Mouse (Mus musculus) intestine, postnatal 0 days (tissue): ENCODE measurements around the gene Mllt10. TPM values are rescaled to one million over a fixed set of nuclear protein-coding genes. Genes with fewer than 3 reads are reported as not detected.

Source experiments
- ATAC-seq: fragments of 200-750 bp; cut with Nextera tagmentation; 2 replicates; pipeline ENCODE4 v1.8.0; 2017; ENCODE audit warnings: mild to moderate bottlenecking, moderate TSS enrichment, moderate library complexity
- H3K27ac ChIP-seq: fragments of 300-500 bp; sonication (generic); 2 replicates; pipeline ENCODE4 v1.5.1; 2014; ENCODE audit warnings: mild to moderate bottlenecking, low read depth, low read length, moderate library complexity
- H3K27me3 ChIP-seq: fragments of 300-500 bp; sonication (generic); replicated peaks from 2 replicates; pipeline ENCODE4 v1.6.1; 2014; ENCODE audit warnings: low read length, mixed read lengths; ENCODE audit not compliant: control insufficient read depth, insufficient read depth
- H3K36me3 ChIP-seq: fragments of 300-500 bp; sonication (generic); 2 replicates; pipeline ENCODE4 v1.6.1; 2014; ENCODE audit warnings: mild to moderate bottlenecking, moderate library complexity; ENCODE audit not compliant: control insufficient read depth, insufficient read depth
- H3K4me1 ChIP-seq: fragments of 300-500 bp; sonication (generic); replicated peaks from 2 replicates; pipeline ENCODE4 v1.6.1; 2014; ENCODE audit warnings: antibody characterized with exemption, low read length, mixed read lengths; ENCODE audit not compliant: control insufficient read depth, insufficient read depth
- H3K4me2 ChIP-seq: fragments of 300-500 bp; sonication (generic); replicated peaks from 2 replicates; pipeline ENCODE4 v1.6.1; 2014; ENCODE audit warnings: low read depth, mild to moderate bottlenecking, moderate library complexity
- H3K4me3 ChIP-seq: fragments of 300-500 bp; sonication (generic); 2 replicates; pipeline ENCODE4 v1.5.1; 2014; ENCODE audit warnings: low read depth, low read length
- H3K9ac ChIP-seq: fragments of 300-500 bp; sonication (generic); 2 replicates; pipeline ENCODE4 v1.6.1; 2014; ENCODE audit warnings: mild to moderate bottlenecking, low read depth, low read length
- H3K9me3 ChIP-seq: fragments of 300-500 bp; sonication (generic); 2 replicates; pipeline ENCODE4 v1.6.1; 2016; ENCODE audit warnings: mixed run types; ENCODE audit not compliant: control insufficient read depth
- CTCF ChIP-seq: sonication (generic); IDR thresholded peaks from 2 replicates; pipeline ENCODE4 v1.5.1; 2016; ENCODE audit warnings: low read depth, mild to moderate bottlenecking, control low read depth, antibody characterized with exemption, moderate library complexity
- WGBS: fragments of 180-500 bp; shearing (Covaris S2); extraction: QIAGEN DNeasy Blood & Tissue Kit; methylation state at CpG from one replicate; pipeline ENCODE4 v1.1.7; 2014; 5-methylcytosine and 5-hydroxymethylcytosine counted together
- polyA plus RNA-seq: library from polyadenylated mRNA; unstranded; fragments of >200 nt; fragmentation: Nextera tagmentation; extraction: Ambion mirVana; gene quantifications from 2 replicates; pipeline ENCODE4 v1.2.1, GENCODE M21; 2015

The Mllt10 gene
- polyA plus RNA-seq, 1 experiment from 2014 or later, result 22.6 TPM

DNA sequence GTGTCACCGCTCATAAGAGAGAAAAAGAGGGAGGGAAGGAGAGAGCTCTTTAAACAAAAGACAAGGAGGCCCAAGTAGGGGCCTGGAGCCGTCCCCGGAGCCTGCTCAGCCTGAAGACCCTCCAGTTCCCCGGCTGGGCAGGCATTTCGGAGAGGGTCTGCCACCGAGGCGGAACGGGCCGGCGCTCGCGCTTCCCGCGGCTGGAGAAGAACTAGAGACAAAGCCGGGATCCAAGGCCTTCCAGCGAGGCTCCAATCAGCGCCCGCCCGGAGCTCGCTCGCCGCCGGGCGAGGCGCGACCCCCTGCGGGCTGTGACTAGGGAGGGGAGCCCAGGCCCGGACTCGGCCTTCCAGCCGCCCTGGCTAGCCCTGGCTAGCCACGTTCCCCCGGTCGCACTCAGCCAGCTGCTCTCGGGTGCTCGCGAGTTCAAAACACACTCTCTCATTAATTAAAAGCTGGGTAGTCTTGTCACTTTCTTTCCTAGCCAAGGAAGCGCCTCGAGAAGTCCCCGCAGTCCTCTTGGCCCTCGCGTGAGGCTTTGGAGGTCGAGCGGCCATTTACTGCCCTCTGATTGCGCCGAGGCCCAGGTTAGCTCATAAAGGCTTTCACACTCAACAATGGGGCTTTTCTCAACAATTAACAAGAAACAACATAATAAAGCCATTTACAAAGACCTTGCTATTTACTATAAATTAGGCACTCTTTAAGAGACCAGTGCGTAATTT is 15.3 kb upstream of the Mllt10 start:
- WGBS, result 21% methylated on average over 46 of the region's 46 CpGs
- H3K36me3 ChIP-seq, result no peaks in the 10 kb centered on the region
- no peak for ATAC-seq
- peak overlapping the region; percentile 66 for H3K4me2 ChIP-seq
- H3K27ac ChIP-seq, result no peak overlapping the region
- H3K4me1 ChIP-seq, result peaks cover 6% of the 10 kb centered on the region; the same call in 1 of the 2 replicates
- peak overlapping the region; percentile 25 for H3K4me3 ChIP-seq
- H3K27me3 ChIP-seq, result no peaks in the 10 kb centered on the region
- TF ChIP-seq CTCF, result no peak
- H3K9me3 ChIP-seq, result no peaks in the 10 kb centered on the region
- peak overlapping the region; percentile 42; the same call in 1 of the 2 replicates for H3K9ac ChIP-seq

DNA sequence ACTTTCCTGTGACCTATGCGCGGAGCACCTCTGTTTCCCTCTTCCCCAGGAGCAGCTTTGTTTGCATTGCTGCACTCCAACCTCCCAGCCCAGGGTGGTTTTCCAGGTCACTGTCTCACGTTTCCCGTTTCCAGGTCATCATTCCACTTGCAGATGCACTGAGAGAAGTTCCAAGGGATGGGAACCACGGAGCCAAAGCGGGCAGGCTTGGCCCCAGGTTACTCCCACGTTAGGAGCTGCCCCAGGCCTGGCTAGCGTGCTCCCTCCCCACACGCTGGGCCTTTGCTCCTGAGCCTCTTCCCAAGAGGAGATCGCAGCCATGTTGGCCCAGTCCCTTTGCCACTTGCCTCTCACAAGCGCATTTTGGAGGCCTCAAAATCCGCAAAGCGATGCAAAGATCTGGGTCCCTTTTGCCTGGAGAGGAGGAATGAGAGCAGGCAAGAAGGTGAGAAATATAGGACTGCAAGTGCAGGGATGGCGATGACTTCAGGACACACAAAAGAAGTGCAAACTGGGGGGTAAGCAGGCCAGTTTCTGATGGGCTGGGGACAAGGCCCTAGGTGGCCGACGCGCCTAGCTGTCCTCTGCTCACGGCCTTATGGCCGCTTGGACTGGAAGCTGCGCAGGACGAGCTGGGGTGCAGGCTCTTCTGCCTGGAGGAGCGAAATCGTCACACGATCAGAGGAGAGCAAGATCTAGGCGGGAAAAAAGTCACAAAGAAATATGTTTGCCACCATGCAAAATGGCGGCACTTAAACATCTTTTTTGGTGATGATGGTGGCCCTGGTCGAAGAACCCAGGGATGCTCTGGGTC is 14.5 kb upstream of the Mllt10 start:
- Histone ChIP-seq H3K36me3 (no peaks in the 10 kb centered on the region), H3K27me3 (no peaks in the 10 kb centered on the region), H3K9me3 (no peaks in the 10 kb centered on the region), H3K4me3 (no peak overlapping the region), H3K9ac (no peak overlapping the region), H3K27ac (no peak overlapping the region), H3K4me2 (no peak overlapping the region), H3K4me1 (peaks cover 6% of the 10 kb centered on the region; the same call in 1 of the 2 replicates)
- no peak for TF ChIP-seq CTCF
- ATAC-seq, result no peak
- WGBS, result 83% methylated on average over 27 of the region's 27 CpGs

GRCm38 (mm10) chr2:18041199-18041885 is 13.7 kb upstream of the Mllt10 start:
- Histone ChIP-seq H3K4me3 (no peak overlapping the region), H3K9ac (no peak overlapping the region), H3K36me3 (no peaks in the 10 kb centered on the region), H3K9me3 (no peaks in the 10 kb centered on the region), H3K4me1 (peaks cover 6% of the 10 kb centered on the region; the same call in 1 of the 2 replicates), H3K27ac (no peak overlapping the region), H3K4me2 (0 out of 2 replicates have a peak overlapping the region, but pooled peaks have one; percentile 30), H3K27me3 (no peaks in the 10 kb centered on the region)
- 0 out of 2 replicates have a peak, but pooled peaks have one; percentile 47 for ATAC-seq
- no peak for TF ChIP-seq CTCF
- 67% methylated on average over 14 of the region's 14 CpGs for WGBS

DNA sequence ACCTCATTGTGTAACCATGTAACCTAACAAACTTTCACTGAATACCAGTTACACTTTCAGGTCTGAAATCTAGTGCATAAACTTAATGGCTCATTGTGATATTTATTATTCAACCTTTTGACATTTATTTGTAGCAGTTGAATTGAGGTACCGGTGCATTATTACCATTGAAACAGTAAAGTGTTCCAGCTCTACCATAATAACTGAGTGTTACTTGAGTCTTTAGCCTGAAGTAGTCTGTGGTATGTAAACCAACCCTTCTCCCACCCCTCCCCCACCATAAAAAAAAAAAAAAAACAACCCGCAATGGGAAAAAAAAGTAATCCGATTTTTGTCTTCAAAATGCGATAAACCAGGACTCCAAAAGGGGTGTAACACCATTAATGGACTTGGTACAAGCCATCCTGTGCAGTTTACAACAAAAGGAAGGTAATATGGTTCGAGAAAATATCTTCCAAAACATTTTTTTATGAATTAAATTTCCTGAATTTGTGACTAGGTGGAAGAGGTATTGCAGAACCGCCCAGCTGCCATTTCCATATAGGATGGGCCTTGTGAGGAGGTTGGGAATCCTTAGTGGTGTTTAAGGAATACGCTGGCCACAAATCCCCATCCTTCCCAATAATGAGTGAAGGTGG is 9.8 kb upstream of the Mllt10 start:
- Histone ChIP-seq H3K27me3 (no peaks in the 10 kb centered on the region), H3K9ac (no peak overlapping the region), H3K4me1 (peaks cover 9% of the 10 kb centered on the region; the same call in 1 of the 2 replicates), H3K9me3 (no peaks in the 10 kb centered on the region), H3K4me2 (peak overlapping the region; percentile 93), H3K36me3 (no peaks in the 10 kb centered on the region), H3K4me3 (peak overlapping the region; percentile 82), H3K27ac (no peak overlapping the region)
- 54% methylated on average over 7 of the region's 7 CpGs for WGBS
- ATAC-seq, result no peak
- no peak for TF ChIP-seq CTCF

- Histone ChIP-seq H3K9ac (no peak overlapping the region), H3K9me3 (no peaks in the 10 kb centered on the region), H3K36me3 (no peaks in the 10 kb centered on the region), H3K4me3 (peak overlapping the region; percentile 82), H3K27me3 (no peaks in the 10 kb centered on the region), H3K4me1 (peaks cover 9% of the 10 kb centered on the region; the same call in 1 of the 2 replicates), H3K4me2 (peak overlapping the region; percentile 93), H3K27ac (no peak overlapping the region)
- no peak for TF ChIP-seq CTCF
- WGBS, result 69% methylated on average over 6 of the region's 6 CpGs
- no peak for ATAC-seq
These were observed 9.3 kb upstream of the Mllt10 start for GRCm38 (mm10) chr2:18045781-18046181.
